Mouse (Mus musculus): ENCODE results near the gene Gm5460. TPM values are rescaled to one million over a fixed set of nuclear protein-coding genes. Genes with fewer than 3 reads are reported as not detected.

Gene Gm5460
- polyA plus RNA-seq, 2 experiments = not detected

DNA sequence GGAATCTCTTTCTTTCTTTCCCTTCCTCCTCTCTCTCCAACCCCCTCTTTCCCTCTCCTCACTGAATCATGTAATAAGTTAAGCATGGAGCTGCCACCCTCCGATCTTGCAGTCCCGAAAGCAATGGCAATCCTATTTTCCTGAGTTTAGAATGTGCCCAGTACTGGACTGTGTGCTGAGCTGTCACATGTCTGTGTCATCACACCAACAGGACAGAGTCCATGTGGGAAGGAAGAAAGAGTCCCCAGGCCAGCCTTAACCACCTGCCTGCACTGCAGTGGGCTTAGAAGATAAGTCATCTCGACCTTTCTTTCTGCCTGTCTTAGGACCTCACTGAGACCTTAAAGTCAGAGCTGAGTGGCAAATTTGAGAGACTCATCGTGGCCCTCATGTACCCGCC, 74.9 kb downstream of the Gm5460 start:
- no peak for TF ChIP-seq CTCF (IDR thresholded peaks at IDR 0.05; ENCODE audit: low read depth)
- TF ChIP-seq EP300 (IDR thresholded peaks at IDR 0.05; ENCODE audit: low read depth) = no peak
- no peak overlapping the region for H3K27ac ChIP-seq
- WGBS (ENCODE audit: insufficient replicate concordance) = 53% methylated on average over 5 of the region's 5 CpGs
- no peak overlapping the region for H3K4me3 ChIP-seq (ENCODE audit: insufficient read depth in 1 of 2, low read depth in 2 of 2, low read length in 2 of 2)
- H3K36me3 ChIP-seq (replicated peaks; ENCODE audit: control insufficient read depth, insufficient read depth, low read depth) = no peaks in the 10 kb centered on the region
- H3K4me1 ChIP-seq (replicated peaks; ENCODE audit: control insufficient read depth in 2 of 2, insufficient read depth in 2 of 2, low read length in 1 of 2) = no peaks in the 10 kb centered on the region
- no peaks in the 10 kb centered on the region for H3K27me3 ChIP-seq (ENCODE audit: control insufficient read depth, insufficient read depth, low read length)
- no peak overlapping the region for H3K9ac ChIP-seq (replicated peaks)
- DNase-seq (ENCODE audit: low read depth in 3 of 3, low spot score in 3 of 3) = no peak
- H3K4me2 ChIP-seq (ENCODE audit: low read depth) = no peak overlapping the region
- no peaks in the 10 kb centered on the region for H3K9me3 ChIP-seq (ENCODE audit: control insufficient read depth, low read length)
- no peak for ATAC-seq (ENCODE audit: insufficient read depth)

DNA sequence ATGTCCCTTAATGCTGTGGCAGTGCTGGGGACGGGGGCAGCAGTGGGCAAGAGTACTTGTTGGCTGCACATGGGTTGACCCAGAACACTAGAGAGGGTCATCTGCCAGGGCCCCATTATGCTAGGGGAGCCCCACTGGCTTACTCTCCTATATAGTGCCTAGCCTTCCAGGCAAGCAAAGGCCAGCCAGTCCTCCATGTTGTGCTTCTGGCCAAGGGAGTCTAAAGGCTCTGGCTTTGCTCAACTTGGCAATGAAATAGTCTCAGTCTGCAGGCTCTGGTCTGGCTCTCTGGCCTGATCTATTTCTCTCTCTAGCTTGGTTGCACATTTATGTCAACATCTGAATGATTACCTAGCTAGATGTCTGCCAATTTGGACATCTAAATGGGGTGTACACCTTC, 76.3 kb downstream of the Gm5460 start:
- ATAC-seq (ENCODE audit: insufficient read depth) (no peak), DNase-seq (ENCODE audit: low read depth in 3 of 3, low spot score in 3 of 3) (no peak)
- 43% methylated on average over 1 of the region's 1 CpGs for WGBS (ENCODE audit: insufficient replicate concordance)
- Histone ChIP-seq H3K4me3 (ENCODE audit: insufficient read depth in 1 of 2, low read depth in 2 of 2, low read length in 2 of 2) (no peak overlapping the region), H3K4me2 (ENCODE audit: low read depth) (no peak overlapping the region), H3K36me3 (replicated peaks; ENCODE audit: control insufficient read depth, insufficient read depth, low read depth) (no peaks in the 10 kb centered on the region), H3K9me3 (ENCODE audit: control insufficient read depth, low read length) (no peaks in the 10 kb centered on the region), H3K4me1 (replicated peaks; ENCODE audit: control insufficient read depth in 2 of 2, insufficient read depth in 2 of 2, low read length in 1 of 2) (no peaks in the 10 kb centered on the region), H3K27me3 (ENCODE audit: control insufficient read depth, insufficient read depth, low read length) (no peaks in the 10 kb centered on the region), H3K27ac (no peak overlapping the region), H3K9ac (replicated peaks) (no peak overlapping the region)
- TF ChIP-seq EP300 (IDR thresholded peaks at IDR 0.05; ENCODE audit: low read depth) = no peak
- TF ChIP-seq CTCF (IDR thresholded peaks at IDR 0.05; ENCODE audit: low read depth) = no peak

- 46% methylated on average over 5 of the region's 5 CpGs for WGBS (ENCODE audit: insufficient replicate concordance)
Observed at GRCm38 (mm10) chr14:34096161-34096560, 79.6 kb downstream of the Gm5460 start.

More at GRCm38 (mm10) chr14:34096161-34096560, 79.6 kb downstream of the Gm5460 start:
- Histone ChIP-seq H3K9me3 (ENCODE audit: control insufficient read depth, low read length) (no peaks in the 10 kb centered on the region), H3K36me3 (replicated peaks; ENCODE audit: control insufficient read depth, insufficient read depth, low read depth) (no peaks in the 10 kb centered on the region), H3K27ac (no peak overlapping the region), H3K4me2 (ENCODE audit: low read depth) (no peak overlapping the region), H3K9ac (replicated peaks) (no peak overlapping the region), H3K4me3 (ENCODE audit: insufficient read depth in 1 of 2, low read depth in 2 of 2, low read length in 2 of 2) (no peak overlapping the region), H3K4me1 (replicated peaks; ENCODE audit: control insufficient read depth in 2 of 2, insufficient read depth in 2 of 2, low read length in 1 of 2) (no peaks in the 10 kb centered on the region), H3K27me3 (ENCODE audit: control insufficient read depth, insufficient read depth, low read length) (no peaks in the 10 kb centered on the region)
- TF ChIP-seq CTCF (IDR thresholded peaks at IDR 0.05; ENCODE audit: low read depth) (no peak), EP300 (IDR thresholded peaks at IDR 0.05; ENCODE audit: low read depth) (no peak)
- DNase-seq (ENCODE audit: low read depth in 3 of 3, low spot score in 3 of 3) (no peak), ATAC-seq (ENCODE audit: insufficient read depth) (no peak)

Other genes starting within 250 kb of the Gm5460 start
- gene Gdf10, start 93.2 kb upstream of the Gm5460 start, polyA plus RNA-seq (2012; rRNA removed) = 3.7 and 3.9 TPM in 2 replicates
- 4.8 and 4.9 TPM in 2 replicates for gene Gdf10, start 93.2 kb upstream of the Gm5460 start, polyA plus RNA-seq (2014; fragmentation: Nextera tagmentation; extraction: Ambion mirVana)
- gene Gdf2, start 75.7 kb upstream of the Gm5460 start, polyA plus RNA-seq (2012; rRNA removed) = 3.6 and 4.1 TPM in 2 replicates
- 6.6 and 7.9 TPM in 2 replicates for gene Gdf2, start 75.7 kb upstream of the Gm5460 start, polyA plus RNA-seq (2014; fragmentation: Nextera tagmentation; extraction: Ambion mirVana)
- gene Rbp3, start 62.8 kb upstream of the Gm5460 start, polyA plus RNA-seq (2012; rRNA removed) = 0.02 TPM in 2 replicates
- gene Rbp3, start 62.8 kb upstream of the Gm5460 start, polyA plus RNA-seq (2014; fragmentation: Nextera tagmentation; extraction: Ambion mirVana) = not detected in 2 replicates
- 0.02 TPM in 1 of 2 replicates, not detected in the other for gene Zfp488, start 38.0 kb upstream of the Gm5460 start, polyA plus RNA-seq (2012; rRNA removed)
- gene Zfp488, start 38.0 kb upstream of the Gm5460 start, polyA plus RNA-seq (2014; fragmentation: Nextera tagmentation; extraction: Ambion mirVana) = not detected in 2 replicates
- not detected in 2 replicates for gene Gm30083, start 1.6 kb upstream of the Gm5460 start, polyA plus RNA-seq (2012; rRNA removed)
- gene Gm30083, start 1.6 kb upstream of the Gm5460 start, polyA plus RNA-seq (2014; fragmentation: Nextera tagmentation; extraction: Ambion mirVana) = not detected in 2 replicates
- gene Antxrl, start 35.9 kb downstream of the Gm5460 start, polyA plus RNA-seq (2012; rRNA removed) = not detected in 2 replicates
- not detected in 2 replicates for gene Antxrl, start 35.9 kb downstream of the Gm5460 start, polyA plus RNA-seq (2014; fragmentation: Nextera tagmentation; extraction: Ambion mirVana)
- 0.03 and 0.06 TPM in 2 replicates for gene Anxa8, start 69.2 kb downstream of the Gm5460 start, polyA plus RNA-seq (2012; rRNA removed)
- gene Anxa8, start 69.2 kb downstream of the Gm5460 start, polyA plus RNA-seq (2014; fragmentation: Nextera tagmentation; extraction: Ambion mirVana) = 0.33 TPM in 1 of 2 replicates, not detected in the other
- gene A630023A22Rik, start 86.0 kb downstream of the Gm5460 start, polyA plus RNA-seq (2012; rRNA removed) = not detected in 2 replicates
- not detected in 2 replicates for gene A630023A22Rik, start 86.0 kb downstream of the Gm5460 start, polyA plus RNA-seq (2014; fragmentation: Nextera tagmentation; extraction: Ambion mirVana)
- gene Npy4r, start 135.7 kb downstream of the Gm5460 start, polyA plus RNA-seq (2012; rRNA removed) = 0.01 TPM in 2 replicates
- 0.08 TPM in 1 of 2 replicates, not detected in the other for gene Npy4r, start 135.7 kb downstream of the Gm5460 start, polyA plus RNA-seq (2014; fragmentation: Nextera tagmentation; extraction: Ambion mirVana)
- gene Gprin2, start 184.9 kb downstream of the Gm5460 start, polyA plus RNA-seq (2012; rRNA removed) = 0.04 and 0.11 TPM in 2 replicates
- gene Gprin2, start 184.9 kb downstream of the Gm5460 start, polyA plus RNA-seq (2014; fragmentation: Nextera tagmentation; extraction: Ambion mirVana) = 0.03 and 0.09 TPM in 2 replicates
- gene Syt15, start 202.8 kb downstream of the Gm5460 start, polyA plus RNA-seq (2012; rRNA removed) = 0.64 and 0.74 TPM in 2 replicates
- 0.13 and 0.30 TPM in 2 replicates for gene Syt15, start 202.8 kb downstream of the Gm5460 start, polyA plus RNA-seq (2014; fragmentation: Nextera tagmentation; extraction: Ambion mirVana)

All from liver, embryonic 14.5 days (tissue).